Mouse (Mus musculus): ENCODE results near the gene Trappc3.
A peak's percentile ranks its signal among the peaks of the same experiment; 100 is the strongest.

Gene Trappc3

GRCm38 (mm10) chr4:126313202-126313601, 51.1 kb downstream of the Trappc3 start:
- no peak for DNase-seq (ENCODE audit: low read depth)

DNA sequence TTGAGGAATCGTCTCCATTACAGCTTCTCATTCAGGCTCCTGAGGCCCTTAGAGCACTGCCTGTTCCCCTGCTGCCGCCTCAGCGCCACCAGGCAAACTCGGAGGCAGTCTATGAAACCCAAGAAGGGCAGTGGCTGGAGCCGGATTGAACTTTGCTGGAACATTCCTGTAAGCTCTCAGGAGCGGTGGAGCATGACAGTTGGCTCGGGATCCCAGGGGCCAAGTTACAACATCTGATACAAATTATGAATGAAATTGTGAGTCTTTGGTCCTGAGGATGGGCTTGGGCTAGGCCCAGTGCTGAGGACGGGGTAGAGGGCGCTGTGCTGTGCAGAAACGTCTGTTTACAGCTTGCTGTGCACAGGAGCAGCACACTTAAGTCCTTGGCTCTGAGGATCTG, 52.3 kb downstream of the Trappc3 start:
- peak; percentile 49 for DNase-seq (ENCODE audit: low read depth)

DNA sequence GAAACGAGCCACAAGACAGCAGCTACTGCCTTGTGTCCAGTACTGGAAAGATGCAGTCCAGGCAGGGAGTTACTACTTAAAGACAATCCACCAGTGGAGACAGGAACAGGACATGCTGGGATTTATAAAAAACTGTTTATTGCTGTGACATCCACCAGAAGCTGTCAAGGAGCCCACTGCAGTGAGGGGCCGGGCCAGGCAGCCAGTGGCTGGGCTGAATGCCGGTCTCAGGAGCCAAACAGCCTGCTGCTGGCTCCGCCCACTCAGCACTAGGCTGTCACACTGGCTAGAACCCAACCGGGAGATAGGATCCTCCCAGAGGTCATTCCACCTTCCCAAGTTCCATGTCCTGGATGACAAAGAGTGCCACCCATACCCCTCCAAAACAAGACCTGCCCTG, 53.8 kb downstream of the Trappc3 start:
- DNase-seq (ENCODE audit: low read depth): no peak

DNA sequence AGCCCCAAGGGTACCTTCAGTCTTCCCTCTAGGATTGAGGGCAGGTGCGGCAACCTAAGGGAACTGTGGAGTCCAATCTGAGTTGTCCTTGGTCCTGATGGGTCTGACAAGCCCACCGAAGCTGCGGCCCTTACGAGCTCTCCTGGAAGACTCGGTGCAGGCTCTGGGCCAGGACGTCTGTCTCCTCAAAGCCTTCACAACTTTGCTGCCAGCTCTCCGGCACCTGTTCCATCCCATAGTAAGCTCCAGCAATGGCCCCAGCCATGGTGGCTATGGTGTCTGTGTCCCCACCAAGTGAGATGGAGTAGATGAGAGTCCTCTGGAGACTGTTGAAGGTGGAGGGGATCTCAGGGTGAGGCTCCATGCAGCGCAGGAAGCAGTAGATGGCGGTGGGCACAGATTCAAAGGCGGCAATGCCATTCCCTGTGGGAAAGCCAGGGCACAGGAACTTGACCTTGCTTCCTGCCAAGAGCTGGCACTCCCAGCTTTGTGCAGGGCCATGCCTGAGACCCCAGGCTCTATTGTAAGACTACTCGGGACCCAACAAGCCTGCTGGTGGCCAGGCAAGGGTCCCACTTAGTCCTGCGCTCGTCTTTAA, 54.4 kb downstream of the Trappc3 start:
- no peak for DNase-seq (ENCODE audit: low read depth)

DNA sequence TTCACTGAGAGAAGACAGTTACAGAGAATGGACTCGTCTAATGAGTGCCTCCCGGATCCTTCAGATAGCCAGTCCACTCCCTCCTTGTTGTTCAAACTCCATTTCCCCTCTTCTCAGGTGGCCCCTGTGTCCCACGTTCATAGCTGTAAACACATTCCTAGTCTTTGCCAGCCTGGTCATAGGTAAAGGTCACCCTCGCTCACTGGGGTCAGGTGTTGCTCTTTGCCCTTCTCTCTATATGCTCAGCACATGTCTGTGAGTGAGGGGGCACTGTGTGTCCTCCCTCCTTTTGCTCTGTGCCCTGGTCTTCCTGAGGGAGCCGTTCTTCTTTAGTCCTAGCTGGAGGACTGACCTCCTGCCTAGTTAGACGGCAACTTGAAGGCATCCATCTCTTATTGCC, 57.7 kb downstream of the Trappc3 start:
- no peak for DNase-seq (ENCODE audit: low read depth)

- peak; percentile 85 for DNase-seq (ENCODE audit: low read depth)
Observed at GRCm38 (mm10) chr4:126321111-126321853, 59.2 kb downstream of the Trappc3 start, which contains the start of gene Adprhl2. Gene Adprhl2, minus strand, starts transcription at chr4:126321703.

DNA sequence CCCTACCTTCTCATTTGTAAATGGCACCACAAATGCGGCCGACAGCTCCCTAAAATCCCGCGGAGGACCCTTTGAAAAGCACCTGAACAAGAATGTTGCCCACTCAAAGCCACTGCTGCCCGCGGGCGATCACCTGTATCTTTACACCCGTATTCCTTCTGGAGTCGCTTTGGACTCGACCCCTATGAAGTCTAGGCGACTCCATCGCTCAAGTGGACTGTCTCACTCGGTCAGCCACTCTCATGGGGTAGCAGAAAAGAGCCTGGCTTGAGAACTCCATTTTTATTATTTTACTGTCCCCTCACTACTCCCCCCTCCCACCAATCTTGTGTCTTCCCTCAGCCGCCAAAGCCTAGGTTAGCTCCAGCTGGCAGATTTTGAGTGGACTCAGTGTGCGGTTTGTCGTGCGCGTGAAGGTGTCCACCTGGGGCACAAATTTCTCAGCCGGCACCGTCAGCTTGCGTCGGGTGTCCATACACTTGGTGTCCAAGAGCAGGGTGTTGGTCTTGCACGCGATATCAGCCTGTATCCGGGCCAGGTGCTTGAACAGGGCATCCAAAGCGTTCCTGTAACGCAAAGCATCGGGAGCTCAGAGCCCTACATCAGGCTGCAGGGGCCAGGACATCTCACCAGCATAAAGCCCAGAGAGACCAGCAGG, 59.9 kb downstream of the Trappc3 start:
- DNase-seq (ENCODE audit: low read depth): no peak

DNA sequence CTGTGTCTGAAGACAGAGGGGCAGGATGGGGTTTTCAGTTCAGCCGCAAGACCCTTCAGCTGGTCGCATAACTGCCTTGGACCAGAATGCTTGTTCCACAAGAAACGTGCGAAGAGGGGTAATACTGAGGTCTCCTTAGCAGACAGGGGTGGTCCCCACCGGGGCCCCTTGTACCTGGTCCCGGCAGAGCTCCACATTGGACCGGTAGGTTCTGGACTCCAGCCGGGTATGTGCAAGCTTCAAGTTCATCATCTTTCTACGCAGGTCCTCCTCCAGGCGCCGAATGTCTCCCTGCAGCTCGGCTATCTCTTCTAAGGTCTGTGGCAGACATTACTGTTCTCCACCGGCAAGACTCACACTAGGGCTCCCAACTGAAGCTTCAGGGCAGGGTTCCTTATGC, 60.5 kb downstream of the Trappc3 start:
- no peak for DNase-seq (ENCODE audit: low read depth)

GRCm38 (mm10) chr4:126324861-126325260, 62.7 kb downstream of the Trappc3 start:
- no peak for DNase-seq (ENCODE audit: low read depth)

DNA sequence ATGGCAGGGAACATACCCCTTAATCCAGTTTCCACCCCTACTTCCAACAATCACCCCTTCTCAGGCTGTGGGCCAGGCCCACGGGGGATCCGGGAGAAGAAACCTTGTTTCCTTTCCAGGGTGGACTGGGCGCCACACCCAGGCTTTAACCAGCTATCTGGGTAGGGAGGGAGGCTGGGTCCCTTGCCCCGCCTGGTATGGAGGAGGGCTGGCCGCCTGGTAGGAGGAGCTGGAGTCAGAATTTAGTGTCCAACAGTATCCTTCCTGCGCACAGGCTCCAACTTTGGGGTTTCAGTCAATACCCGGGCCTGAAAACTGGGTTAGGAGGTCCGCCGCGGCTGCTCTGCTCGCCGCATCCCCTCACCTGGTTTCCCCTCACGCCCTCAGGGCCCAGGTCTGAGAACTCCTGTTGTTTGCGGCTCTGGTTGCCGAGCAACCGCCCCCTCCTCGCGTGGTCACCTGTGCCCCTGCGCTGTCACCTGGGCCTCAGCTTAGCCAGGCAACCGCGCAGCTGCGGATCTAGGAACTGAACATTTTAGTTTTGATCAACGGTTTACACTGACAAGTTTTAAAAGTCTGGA, 63.2 kb downstream of the Trappc3 start, which contains the start of gene Tekt2:
TSS of gene Tekt2 (minus strand) at position 408 of the 581 bp plus-strand sequence.
- DNase-seq (ENCODE audit: low read depth): no peak

Data from fibroblast of lung, adult 2 months (primary cell).